Mouse (Mus musculus) myocyte (in vitro differentiated cells): Measurements from ENCODE around the gene Rnf25.

Experiments used
- POLR2A ChIP-seq: IDR thresholded peaks from one replicate; pipeline ENCODE4 v1.6.1; 2011; ENCODE audit warnings: low read depth, mild to moderate bottlenecking, control low read depth, moderate library complexity; ENCODE audit not compliant: insufficient read length
- TCF3 ChIP-seq: IDR thresholded peaks from one replicate; pipeline ENCODE4 v1.6.1; 2011; ENCODE audit warnings: low read depth, control low read depth; ENCODE audit not compliant: insufficient read length

- TF ChIP-seq TCF3 (no peak), POLR2A (no peak)
Observed at GRCm38 (mm10) chr1:74643926-74644325, 42.7 kb upstream of the Rnf25 start.
